Mouse (Mus musculus): ENCODE data around the gene Adra1b. TPM values are rescaled to one million over a fixed set of nuclear protein-coding genes. Genes with fewer than 3 reads are reported as not detected.

Adra1b gene
- polyA plus RNA-seq, 1 experiment = 4.0 TPM

GRCm38 (mm10) chr11:43933000-43933399 is 32.0 kb upstream of the Adra1b start:
- TF ChIP-seq POLR2A (IDR thresholded peaks at IDR 0.05; ENCODE audit: low read depth, low read length) = no peak
- no peak for TF ChIP-seq CTCF (IDR thresholded peaks at IDR 0.05; ENCODE audit: extremely low read depth, insufficient read depth, insufficient read length, insufficient replicate concordance)
- no peak for DNase-seq (ENCODE audit: low read depth in 1 of 2, low spot score in 2 of 2)
- no peaks in the 10 kb centered on the region for H3K4me1 ChIP-seq (ENCODE audit: control insufficient read depth, insufficient read depth, insufficient read length)
- no peak overlapping the region for H3K4me3 ChIP-seq (ENCODE audit: extremely low read depth, insufficient read depth, insufficient read length)
- WGBS = 90% methylated on average over 4 of the region's 4 CpGs
- no peaks in the 10 kb centered on the region for H3K36me3 ChIP-seq (ENCODE audit: control insufficient read depth, insufficient read depth, low read length)
- H3K27me3 ChIP-seq (ENCODE audit: control insufficient read depth, insufficient read depth, low read length) = no peaks in the 10 kb centered on the region
- no peak overlapping the region for H3K27ac ChIP-seq (ENCODE audit: insufficient read depth, low read length)

GRCm38 (mm10) chr11:43930191-43930590 is 29.2 kb upstream of the Adra1b start:
- H3K4me3 ChIP-seq (ENCODE audit: extremely low read depth, insufficient read depth, insufficient read length) = no peak overlapping the region
- DNase-seq (ENCODE audit: low read depth in 1 of 2, low spot score in 2 of 2) = no peak
- H3K36me3 ChIP-seq (ENCODE audit: control insufficient read depth, insufficient read depth, low read length) = no peaks in the 10 kb centered on the region
- H3K27ac ChIP-seq (ENCODE audit: insufficient read depth, low read length) = no peak overlapping the region
- no peaks in the 10 kb centered on the region for H3K27me3 ChIP-seq (ENCODE audit: control insufficient read depth, insufficient read depth, low read length)
- TF ChIP-seq POLR2A (IDR thresholded peaks at IDR 0.05; ENCODE audit: low read depth, low read length) (no peak), CTCF (IDR thresholded peaks at IDR 0.05; ENCODE audit: extremely low read depth, insufficient read depth, insufficient read length, insufficient replicate concordance) (no peak)
- WGBS = 94% methylated on average over 2 of the region's 2 CpGs
- no peaks in the 10 kb centered on the region for H3K4me1 ChIP-seq (ENCODE audit: control insufficient read depth, insufficient read depth, insufficient read length)

GRCm38 (mm10) chr11:43929706-43930105 is 28.7 kb upstream of the Adra1b start:
- no peak overlapping the region for H3K4me3 ChIP-seq (ENCODE audit: extremely low read depth, insufficient read depth, insufficient read length)
- DNase-seq (ENCODE audit: low read depth in 1 of 2, low spot score in 2 of 2) = no peak
- no peak for TF ChIP-seq CTCF (IDR thresholded peaks at IDR 0.05; ENCODE audit: extremely low read depth, insufficient read depth, insufficient read length, insufficient replicate concordance)
- TF ChIP-seq POLR2A (IDR thresholded peaks at IDR 0.05; ENCODE audit: low read depth, low read length) = no peak
- H3K4me1 ChIP-seq (ENCODE audit: control insufficient read depth, insufficient read depth, insufficient read length) = no peaks in the 10 kb centered on the region
- H3K27ac ChIP-seq (ENCODE audit: insufficient read depth, low read length) = no peak overlapping the region
- H3K36me3 ChIP-seq (ENCODE audit: control insufficient read depth, insufficient read depth, low read length) = no peaks in the 10 kb centered on the region
- WGBS = 91% methylated on average over 5 of the region's 5 CpGs
- H3K27me3 ChIP-seq (ENCODE audit: control insufficient read depth, insufficient read depth, low read length) = no peaks in the 10 kb centered on the region

DNA sequence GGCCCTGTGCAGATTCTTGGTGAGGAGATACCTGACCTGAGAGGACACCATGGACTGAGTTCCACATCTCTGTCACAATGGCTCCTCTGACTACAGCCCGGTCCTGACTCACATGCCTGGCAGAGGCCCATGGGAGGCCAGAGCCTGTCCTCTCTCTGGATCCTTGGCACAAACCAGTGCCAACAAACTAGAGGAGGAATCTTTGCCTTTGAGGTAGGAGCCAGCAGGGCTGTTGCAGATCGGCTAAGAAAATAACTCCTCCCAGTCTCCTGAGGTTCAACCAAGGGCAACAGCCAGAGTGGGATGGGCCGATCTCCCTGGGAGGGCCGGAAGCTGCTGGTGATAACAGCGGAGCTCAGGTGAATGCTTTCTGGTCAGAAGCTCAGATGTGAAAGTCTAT is 28.2 kb upstream of the Adra1b start:
- no peaks in the 10 kb centered on the region for H3K27me3 ChIP-seq (ENCODE audit: control insufficient read depth, insufficient read depth, low read length)
- H3K36me3 ChIP-seq (ENCODE audit: control insufficient read depth, insufficient read depth, low read length) = no peaks in the 10 kb centered on the region
- 82% methylated on average over 5 of the region's 5 CpGs for WGBS
- H3K4me3 ChIP-seq (ENCODE audit: extremely low read depth, insufficient read depth, insufficient read length) = no peak overlapping the region
- H3K27ac ChIP-seq (ENCODE audit: insufficient read depth, low read length) = no peak overlapping the region
- H3K4me1 ChIP-seq (ENCODE audit: control insufficient read depth, insufficient read depth, insufficient read length) = no peaks in the 10 kb centered on the region
- no peak for DNase-seq (ENCODE audit: low read depth in 1 of 2, low spot score in 2 of 2)
- TF ChIP-seq POLR2A (IDR thresholded peaks at IDR 0.05; ENCODE audit: low read depth, low read length) (no peak), CTCF (IDR thresholded peaks at IDR 0.05; ENCODE audit: extremely low read depth, insufficient read depth, insufficient read length, insufficient replicate concordance) (no peak)

GRCm38 (mm10) chr11:43927133-43927815 is 26.3 kb upstream of the Adra1b start:
- H3K27me3 ChIP-seq (ENCODE audit: control insufficient read depth, insufficient read depth, low read length) = no peaks in the 10 kb centered on the region
- 86% methylated on average over 8 of the region's 8 CpGs for WGBS
- no peak for DNase-seq (ENCODE audit: low read depth in 1 of 2, low spot score in 2 of 2)
- TF ChIP-seq CTCF (IDR thresholded peaks at IDR 0.05; ENCODE audit: extremely low read depth, insufficient read depth, insufficient read length, insufficient replicate concordance) (no peak), POLR2A (IDR thresholded peaks at IDR 0.05; ENCODE audit: low read depth, low read length) (no peak)
- no peaks in the 10 kb centered on the region for H3K4me1 ChIP-seq (ENCODE audit: control insufficient read depth, insufficient read depth, insufficient read length)
- no peak overlapping the region for H3K4me3 ChIP-seq (ENCODE audit: extremely low read depth, insufficient read depth, insufficient read length)
- no peak overlapping the region for H3K27ac ChIP-seq (ENCODE audit: insufficient read depth, low read length)
- H3K36me3 ChIP-seq (ENCODE audit: control insufficient read depth, insufficient read depth, low read length) = no peaks in the 10 kb centered on the region

GRCm38 (mm10) chr11:43926163-43926562 is 25.2 kb upstream of the Adra1b start:
- Histone ChIP-seq H3K4me3 (ENCODE audit: extremely low read depth, insufficient read depth, insufficient read length) (no peak overlapping the region), H3K36me3 (ENCODE audit: control insufficient read depth, insufficient read depth, low read length) (no peaks in the 10 kb centered on the region), H3K27me3 (ENCODE audit: control insufficient read depth, insufficient read depth, low read length) (no peaks in the 10 kb centered on the region), H3K4me1 (ENCODE audit: control insufficient read depth, insufficient read depth, insufficient read length) (no peaks in the 10 kb centered on the region), H3K27ac (ENCODE audit: insufficient read depth, low read length) (no peak overlapping the region)
- TF ChIP-seq CTCF (IDR thresholded peaks at IDR 0.05; ENCODE audit: extremely low read depth, insufficient read depth, insufficient read length, insufficient replicate concordance) = no peak
- TF ChIP-seq POLR2A (IDR thresholded peaks at IDR 0.05; ENCODE audit: low read depth, low read length) = no peak
- DNase-seq (ENCODE audit: low read depth in 1 of 2, low spot score in 2 of 2) = no peak
- WGBS = 89% methylated on average over 6 of the region's 6 CpGs

DNA sequence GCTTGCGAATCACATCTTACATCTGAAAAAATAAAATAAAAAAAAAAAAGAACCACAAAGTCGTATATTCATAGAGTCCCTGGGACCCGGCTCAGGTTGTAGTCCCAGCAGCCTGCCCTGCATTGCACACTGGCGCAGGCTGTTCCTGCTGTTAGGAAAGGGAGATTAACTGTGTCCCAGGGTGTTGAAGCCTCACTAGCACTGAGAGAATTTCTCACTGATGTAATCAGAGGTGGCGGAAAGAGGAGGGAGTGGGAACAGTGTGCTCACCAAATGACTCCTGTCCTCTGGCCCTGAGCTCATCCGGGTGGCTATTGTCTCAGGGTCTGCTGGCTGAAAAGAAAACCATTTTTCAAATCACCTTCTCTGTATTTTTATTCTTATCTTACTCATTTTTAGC is 24.6 kb upstream of the Adra1b start:
- H3K4me3 ChIP-seq (ENCODE audit: extremely low read depth, insufficient read depth, insufficient read length) = no peak overlapping the region
- no peaks in the 10 kb centered on the region for H3K36me3 ChIP-seq (ENCODE audit: control insufficient read depth, insufficient read depth, low read length)
- DNase-seq (ENCODE audit: low read depth in 1 of 2, low spot score in 2 of 2) = no peak
- no peaks in the 10 kb centered on the region for H3K4me1 ChIP-seq (ENCODE audit: control insufficient read depth, insufficient read depth, insufficient read length)
- WGBS = 80% methylated on average over 6 of the region's 6 CpGs
- no peaks in the 10 kb centered on the region for H3K27me3 ChIP-seq (ENCODE audit: control insufficient read depth, insufficient read depth, low read length)
- no peak for TF ChIP-seq POLR2A (IDR thresholded peaks at IDR 0.05; ENCODE audit: low read depth, low read length)
- no peak for TF ChIP-seq CTCF (IDR thresholded peaks at IDR 0.05; ENCODE audit: extremely low read depth, insufficient read depth, insufficient read length, insufficient replicate concordance)
- H3K27ac ChIP-seq (ENCODE audit: insufficient read depth, low read length) = no peak overlapping the region
